Mouse (Mus musculus) T-cell, adult 2 months (primary cell): ENCODE results near the gene Ndufs8.
"Not testable (repeated sequence)": the region's sequence is repeated elsewhere in the genome, so short reads cannot be mapped to it uniquely, and the experiment has no call there.

Experiments
- DNase-seq: peaks from one replicate; pipeline ENCODE4 v3.0.0; 2022; ENCODE audit warnings: low spot score

The Ndufs8 gene

DNA sequence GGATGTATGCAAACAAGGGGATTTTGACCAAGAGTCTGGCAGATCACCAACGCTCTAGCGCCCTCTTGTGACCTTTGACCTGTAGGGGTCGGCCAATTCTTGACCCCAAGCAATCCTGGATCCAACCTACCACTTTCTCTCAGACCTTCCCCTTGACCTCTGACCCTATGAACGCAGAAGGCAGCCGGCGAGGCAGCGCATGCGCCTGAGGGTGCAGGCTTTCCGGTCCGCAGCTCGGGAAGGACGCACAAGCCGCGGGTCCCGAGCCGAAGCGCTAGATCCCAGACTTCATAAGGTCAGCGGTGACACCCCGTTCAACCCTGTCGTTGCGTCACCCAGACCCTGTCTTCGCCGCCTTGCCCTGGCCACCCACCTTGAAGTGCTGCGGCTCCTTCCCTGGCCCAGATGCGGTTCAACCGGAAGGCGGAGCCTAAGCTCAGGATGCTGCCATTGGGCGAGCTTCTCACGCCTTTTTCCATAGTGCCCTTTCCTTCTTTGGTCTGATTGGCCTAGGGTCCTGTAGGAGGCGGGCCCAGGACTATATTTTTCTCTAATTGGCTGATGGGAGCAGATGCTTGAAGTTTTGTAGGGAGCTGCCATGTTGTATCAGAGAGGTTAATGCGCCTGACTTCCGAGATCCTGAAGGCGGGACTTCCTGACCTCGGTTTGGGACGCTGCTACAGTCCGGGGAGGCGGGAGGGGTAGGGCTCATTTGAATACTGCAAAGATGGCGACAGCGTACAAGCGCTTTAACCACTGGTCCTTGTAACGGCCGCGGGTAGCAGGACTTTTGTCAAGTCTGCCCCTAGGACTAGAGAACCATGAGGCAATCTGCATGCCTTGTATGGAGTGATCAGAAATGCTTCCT, at the start of gene Ndufs8:
Ndufs8 (minus strand) TSS at position 438 of the 868 bp plus-strand sequence.
- peak; percentile 95 for DNase-seq

DNA sequence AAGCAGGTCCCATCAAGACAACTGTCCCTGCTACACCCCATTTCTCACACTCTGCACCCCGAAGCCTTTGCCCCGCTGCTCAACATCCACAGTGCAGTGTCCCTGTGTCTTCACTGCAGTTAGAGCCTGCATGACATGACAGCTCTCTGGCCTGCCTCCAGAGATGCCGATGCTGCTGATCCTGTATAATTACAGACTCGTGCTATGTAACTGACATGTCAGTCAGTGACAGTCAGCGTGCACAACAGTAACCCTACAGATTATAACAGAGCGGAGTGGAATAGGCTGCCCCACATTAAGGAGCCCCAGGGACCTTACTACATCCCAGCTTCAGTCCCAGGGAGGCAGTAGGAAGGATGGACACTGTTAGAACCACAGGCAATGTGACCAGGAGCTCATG, 49.2 kb upstream of the Ndufs8 start:
- not testable (repeated sequence) for DNase-seq

DNA sequence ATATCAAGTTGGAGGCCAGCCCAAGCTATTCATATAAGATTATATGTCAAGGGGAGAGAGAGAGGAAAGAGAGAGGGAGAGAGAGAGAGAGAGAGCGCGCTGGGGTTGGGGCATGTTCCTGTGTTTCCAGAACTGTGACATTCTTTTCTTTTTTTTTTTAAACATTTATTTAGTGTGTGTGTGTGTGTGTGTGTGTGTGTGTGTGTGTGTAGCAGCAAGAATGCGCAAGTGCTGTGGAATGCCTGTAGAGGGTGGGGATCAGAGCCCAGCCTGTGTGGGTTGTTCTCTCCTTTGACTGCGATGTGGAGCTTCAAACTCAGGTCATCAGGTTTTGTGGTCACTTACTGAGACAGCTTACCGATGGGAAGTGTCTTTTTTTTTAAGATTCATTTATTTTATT, 47.6 kb upstream of the Ndufs8 start:
- DNase-seq: no peak

DNA sequence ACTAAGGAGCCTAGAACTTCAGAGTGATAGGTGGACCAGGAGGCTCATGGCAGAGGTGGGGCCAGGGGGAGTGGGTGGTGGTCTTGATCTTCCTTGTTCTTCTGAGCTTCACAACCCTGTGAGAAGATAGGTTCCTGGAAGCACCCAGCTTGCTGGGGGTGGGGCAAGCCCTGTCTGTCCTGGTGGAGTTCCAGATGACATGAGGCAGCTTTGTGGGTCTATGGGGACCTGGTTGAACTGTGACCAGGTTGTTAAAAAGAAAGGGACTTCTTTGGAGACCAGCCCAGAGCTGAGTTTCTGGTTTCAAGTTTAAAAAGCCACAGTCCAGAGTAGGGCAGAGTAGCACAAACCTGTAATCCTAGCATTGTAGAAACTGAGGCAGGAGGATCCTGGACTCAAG, 46.5 kb upstream of the Ndufs8 start:
- DNase-seq: no peak

DNA sequence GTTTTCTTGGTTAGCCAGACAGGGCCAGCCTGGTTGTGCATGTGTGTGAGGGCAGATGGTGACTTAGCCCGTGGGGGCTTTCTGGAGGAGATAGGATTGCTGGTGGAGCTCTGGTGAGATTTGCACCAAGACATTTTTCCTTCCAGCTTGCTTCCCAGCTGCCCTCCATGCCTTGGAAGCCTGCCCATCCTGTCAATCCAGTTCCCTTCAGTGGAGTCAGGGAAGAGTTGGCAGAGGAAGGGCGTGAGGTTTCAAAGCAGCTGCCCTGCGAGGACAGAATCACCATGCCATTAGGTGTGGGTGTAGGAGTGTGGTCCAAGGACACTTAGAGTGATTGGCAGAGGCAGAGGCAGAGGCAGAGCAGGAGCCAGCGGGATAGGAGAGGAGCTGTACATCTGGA, 45.9 kb upstream of the Ndufs8 start, which contains the start of gene Aldh3b3:
Aldh3b3 (plus strand) TSS at position 176 of the 400 bp plus-strand sequence.
- DNase-seq: no peak

DNA sequence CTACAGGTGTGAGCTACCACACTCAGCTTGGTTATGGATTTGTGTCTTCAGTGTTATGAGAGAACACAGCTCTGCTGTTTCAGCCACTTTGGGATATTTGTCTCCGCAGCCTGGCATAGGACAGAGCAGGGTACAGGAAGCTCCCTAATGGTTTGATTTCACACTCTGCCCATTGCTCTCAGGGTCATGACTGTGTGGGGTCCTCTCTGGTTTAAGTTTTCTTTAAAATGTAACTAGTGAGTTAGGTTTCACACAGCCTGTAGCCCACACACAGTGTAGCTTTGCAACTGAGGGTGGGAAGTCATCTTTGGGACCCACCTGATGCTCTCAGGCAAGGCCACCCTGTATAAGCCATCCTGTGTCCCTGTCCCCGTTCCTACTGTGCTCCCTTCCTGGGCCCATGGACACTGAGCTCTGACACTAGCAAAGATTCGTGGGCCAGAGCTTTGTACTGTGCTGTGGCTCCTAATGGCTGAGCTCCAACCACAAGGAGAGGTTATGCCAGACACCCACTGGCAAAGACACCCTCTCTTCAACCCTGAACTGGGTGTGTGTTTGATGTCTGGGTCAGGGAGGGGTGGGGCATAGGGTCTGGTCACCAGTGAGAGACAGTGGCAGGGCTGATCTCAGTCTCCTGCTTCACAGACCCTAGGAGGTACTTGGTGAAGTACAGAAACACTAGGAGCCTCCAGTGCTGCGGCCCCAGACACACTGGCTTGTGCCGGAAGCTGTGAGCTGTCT, 44.9 kb upstream of the Ndufs8 start:
- not testable (repeated sequence) for DNase-seq

DNA sequence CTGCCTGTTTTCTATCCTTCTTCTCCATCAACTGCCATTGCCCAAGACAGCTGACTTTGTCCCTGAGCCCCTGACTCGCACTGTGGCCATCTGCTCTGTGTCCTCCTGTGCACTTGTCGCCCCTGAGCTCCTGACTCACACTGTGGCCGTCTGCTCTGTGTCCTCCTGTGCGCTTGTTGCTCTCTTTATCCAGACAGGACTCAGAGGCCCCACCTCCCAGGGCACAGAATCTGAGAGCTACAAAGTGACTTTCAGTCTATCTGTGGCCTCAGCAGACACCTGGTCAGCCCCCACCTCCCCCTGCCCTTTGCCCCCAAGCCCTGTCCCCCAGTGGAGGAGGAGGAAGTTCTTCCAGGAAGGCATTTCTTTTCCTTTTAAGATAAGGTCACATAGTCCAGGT, 43.2 kb upstream of the Ndufs8 start:
- DNase-seq: no peak

DNA sequence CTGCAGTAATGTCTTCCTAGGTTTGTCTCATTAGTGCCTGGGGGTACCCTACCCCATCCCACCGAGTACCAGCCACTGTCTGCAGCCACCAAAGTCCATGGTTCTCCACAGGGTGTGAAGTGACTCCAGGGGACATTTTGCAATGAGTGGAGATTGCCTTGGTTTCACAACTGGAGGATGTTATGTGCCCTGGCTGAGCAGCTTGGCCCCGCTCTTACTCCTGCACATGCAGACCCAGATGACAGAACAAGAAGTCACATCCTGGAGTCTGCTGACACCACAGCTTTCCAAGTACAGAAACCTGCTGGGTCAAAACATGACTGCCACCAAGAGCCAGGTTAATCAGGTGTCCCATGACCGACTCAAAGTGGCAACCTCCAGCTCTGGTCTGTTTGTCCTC, 42.5 kb upstream of the Ndufs8 start:
- no peak for DNase-seq

DNA sequence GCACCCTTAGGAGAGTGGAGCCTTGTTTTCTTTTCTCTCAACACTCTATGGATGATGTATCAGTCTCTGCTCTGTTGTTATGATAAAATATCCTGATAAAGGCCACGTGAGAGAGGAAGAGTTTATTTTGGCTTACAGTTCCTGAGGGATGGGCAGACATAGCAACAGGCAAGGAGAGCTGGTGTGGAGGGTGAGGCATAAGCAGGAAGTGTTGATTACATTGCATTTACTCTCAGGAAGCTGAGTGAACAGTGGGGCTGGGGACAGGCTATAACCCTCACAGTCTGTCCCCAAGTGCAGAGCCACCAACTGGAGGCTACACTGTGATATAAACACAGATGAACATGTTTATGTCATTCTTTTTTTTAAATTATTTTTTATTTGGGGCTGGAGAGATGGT, 39.5 kb upstream of the Ndufs8 start:
- DNase-seq: no peak

DNA sequence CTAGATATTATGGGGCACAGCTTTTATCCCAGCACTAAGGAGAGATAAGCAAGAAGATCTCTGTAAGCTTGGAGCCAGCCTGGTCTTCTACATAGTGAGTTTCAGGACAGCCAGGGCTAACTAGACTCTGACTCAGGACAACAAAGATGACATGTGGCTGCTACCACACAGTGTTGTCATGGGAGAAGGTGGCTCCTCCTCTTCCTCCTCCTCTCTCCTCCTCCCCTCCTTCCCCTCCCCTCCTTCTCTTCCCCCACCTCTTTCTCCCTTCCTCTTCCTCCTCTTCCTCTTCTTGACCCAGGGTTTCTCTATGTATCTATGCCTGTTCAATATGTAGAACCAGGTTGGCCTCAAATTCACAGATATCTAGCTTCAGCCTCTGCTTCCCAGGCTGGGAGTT, 38.9 kb upstream of the Ndufs8 start:
- no peak for DNase-seq

DNA sequence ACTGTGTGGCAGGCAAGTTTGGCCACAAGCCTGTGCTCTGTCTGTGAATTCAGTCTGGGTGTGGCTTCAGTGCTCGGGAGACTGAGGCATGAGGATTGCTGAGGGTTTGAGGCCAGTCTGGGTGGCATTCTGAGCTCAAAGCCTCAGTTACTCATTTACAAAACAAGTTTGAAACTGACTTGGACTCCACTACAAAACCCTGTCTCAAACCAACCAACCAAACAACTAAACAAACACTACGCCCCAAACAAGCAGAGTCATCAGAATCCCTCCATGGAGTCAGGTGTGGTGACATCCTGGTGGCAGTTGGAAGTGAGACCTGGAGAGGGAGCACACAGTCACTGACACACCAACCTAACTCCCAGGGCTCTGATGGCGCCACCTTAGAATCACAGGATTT, 37.8 kb upstream of the Ndufs8 start:
- DNase-seq: no peak

DNA sequence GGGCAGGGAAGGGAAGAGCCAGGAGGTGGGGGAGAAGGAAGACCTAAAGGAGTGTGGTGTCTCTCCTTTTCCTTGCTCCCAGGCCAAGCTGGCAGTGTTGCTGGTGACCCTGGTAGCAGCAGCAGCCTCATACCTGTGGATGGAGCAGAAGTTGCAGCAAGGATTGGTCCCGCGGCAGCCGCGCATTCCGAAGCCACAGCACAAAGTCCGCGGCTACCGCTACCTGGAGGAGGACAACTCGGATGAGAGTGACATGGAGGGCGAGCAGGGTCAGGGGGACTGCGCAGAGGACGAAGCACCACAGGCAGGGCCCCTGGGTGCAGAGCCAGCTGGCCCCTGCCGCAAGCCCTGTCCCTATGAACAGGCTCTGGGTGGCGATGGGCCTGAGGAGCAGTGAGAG, 36.0 kb upstream of the Ndufs8 start:
- DNase-seq: no peak

DNA sequence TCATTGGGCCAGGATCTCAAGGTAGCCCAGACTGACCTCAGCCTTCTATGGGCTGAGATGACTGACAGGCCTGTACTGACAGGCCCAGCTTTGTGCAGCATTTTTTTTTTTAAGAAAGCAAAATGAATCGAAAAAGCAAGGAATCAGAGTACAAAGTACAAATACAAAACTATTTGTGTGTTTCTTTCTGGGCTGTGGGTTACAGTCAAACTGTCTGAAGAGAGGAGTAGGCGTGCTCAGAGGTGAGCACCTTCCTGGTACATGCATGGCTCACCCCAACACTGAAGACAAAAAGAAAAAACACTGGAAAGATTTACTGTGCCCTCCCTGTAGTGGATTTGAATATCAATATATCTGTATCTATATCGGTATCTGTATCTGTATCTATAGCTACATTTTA, 35.2 kb upstream of the Ndufs8 start:
- no peak for DNase-seq

DNA sequence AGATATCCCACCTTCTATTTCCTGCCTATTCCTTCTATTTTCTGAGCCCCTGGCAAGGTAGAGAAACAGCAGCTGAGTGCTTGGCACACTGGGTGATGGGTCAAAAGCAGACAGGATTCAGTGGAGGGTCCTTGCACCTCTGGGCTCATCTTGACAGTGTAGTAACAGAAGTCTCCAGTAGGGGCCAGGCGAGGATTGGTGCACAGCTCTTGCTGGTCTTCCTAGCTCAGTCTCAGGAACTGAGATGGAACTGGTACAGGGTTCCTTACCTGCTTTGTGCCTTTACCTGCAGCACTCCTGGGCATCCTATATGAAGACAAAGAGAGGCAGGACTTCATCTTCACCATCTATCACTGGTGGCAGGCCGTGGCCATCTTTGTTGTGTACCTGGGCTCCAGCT, 34.1 kb upstream of the Ndufs8 start:
- DNase-seq: peak; percentile 59

DNA sequence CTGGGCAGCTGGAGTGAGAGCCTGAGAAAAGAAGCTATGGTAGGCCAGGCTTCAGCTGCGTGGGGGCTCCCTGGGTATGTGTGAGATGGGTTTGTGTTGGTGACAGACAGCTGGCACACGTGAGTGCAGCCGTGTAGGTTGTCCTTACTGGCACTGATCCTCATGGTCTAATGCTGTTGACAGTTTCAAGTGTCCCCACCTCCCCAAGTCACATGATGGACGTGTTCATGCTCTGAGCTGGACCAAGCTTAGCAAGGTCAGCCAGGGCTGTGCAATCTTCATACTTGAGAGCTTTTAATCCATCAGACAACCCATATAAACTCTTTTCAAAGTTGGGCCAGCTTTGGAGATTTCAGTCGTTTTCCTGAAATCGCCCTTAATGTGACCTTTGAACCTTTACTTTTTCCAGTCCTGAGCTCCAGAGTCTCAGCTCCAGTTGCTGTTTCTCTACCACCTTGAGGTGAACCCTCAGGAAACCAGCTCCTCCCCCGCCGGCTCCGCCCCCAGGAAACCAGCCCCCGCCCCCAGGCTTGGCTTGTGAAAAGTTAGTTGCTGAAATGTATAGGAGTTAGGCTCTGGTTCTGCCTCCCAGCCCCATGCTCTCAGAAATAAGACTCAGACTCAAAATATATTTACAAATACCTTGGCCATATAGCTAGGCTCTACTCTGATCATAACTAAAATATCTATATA, 33.4 kb upstream of the Ndufs8 start:
- DNase-seq: peak; percentile 50

DNA sequence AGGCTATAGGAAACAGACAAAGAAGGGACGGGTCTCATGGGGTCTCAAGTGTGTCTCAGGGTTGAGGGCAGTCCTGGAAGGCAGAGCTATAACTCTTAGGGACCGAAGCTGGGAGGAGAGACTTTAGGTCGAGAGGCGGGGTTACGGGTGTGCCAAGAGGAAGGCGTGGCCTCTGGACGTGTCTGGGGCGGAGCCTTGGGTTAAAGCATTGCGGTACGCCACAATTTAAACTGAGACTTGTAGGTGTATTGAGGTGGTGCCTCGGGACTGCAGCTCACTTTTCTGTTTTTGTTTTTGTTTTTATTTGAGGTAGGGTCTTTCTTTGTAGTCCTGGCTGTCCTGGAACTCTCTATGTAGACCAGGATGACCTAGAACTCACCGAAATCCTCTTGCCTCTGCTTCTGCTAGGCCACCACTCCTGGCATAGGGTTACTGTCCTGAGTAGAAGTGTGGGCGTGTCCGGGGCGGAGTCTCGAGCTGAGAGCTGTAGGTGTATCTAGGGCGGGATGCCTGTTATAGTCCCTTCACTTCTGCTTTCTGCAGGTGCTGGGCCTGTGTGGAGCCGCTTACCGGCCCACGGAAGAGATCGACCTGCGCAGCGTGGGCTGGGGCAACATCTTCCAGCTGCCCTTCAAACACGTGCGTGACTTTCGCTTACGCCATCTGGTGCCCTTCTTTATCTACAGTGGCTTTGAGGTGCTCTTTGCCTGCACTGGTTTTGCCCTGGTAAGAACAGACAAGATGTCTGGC, 30.6 kb upstream of the Ndufs8 start:
- peak; percentile 45 for DNase-seq

DNA sequence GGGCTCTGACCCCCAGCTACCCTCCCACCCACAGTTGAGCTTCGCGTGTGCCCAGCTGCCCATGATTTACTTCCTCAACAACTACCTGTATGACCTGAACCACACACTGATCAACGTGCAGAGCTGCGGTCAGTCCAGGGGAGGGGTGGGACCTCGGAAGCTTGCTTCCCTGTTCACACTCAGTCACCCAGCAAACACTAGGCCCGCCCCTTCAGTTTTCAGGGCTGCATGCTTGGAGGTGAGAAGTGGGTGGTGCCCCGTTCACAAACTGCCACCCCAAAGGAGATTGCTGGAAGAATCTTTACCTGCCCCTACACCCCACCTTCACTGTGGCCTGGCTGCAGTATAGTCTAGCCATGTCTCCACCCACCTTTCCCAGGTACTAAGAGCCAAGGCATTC, 29.7 kb upstream of the Ndufs8 start:
- DNase-seq: no peak

DNA sequence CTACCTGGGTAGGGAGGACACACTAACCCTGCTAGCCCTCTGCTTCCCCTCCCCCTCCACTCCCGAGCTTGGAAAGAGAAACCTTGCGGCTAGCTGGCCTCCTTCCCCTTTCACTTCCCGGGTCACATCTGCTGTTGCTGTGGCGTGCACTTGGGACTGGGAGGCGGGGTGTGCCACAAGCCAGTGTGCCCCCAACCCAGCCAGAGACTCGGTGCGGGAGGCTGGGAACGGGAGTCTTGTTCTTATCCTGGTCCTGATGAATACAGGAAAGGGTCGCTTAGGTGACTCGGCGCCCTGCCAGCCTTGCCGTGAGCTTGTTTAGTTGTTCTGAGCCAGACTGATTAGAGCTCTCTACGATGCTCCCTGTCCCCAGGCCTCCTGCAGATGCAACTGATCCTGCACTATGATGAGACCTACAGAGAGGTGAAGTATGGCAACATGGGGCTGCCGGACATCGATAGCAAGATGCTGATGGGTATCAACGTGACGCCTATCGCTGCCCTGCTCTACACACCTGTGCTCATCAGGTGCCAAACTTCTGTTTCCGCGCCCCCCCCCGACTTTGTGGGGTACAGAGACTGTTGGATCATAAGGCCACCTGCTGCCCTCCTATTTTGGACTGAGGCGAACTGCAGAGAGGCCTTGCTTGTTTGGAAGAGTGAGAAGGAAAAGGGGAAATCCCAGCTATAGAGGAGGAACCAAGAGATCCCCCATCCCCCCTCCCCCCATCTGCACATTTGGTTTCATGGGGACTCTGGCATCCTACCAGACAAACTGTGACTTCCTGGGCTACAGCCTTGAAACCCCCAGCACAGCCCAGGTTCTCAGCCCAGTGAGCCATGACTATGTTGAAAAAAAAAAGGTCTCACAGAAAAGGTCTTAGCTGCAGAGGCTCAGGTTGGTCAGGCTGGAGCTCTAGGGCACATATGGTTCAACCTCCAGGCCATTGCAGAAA, 23.6 kb upstream of the Ndufs8 start:
- peak; percentile 45 for DNase-seq

DNA sequence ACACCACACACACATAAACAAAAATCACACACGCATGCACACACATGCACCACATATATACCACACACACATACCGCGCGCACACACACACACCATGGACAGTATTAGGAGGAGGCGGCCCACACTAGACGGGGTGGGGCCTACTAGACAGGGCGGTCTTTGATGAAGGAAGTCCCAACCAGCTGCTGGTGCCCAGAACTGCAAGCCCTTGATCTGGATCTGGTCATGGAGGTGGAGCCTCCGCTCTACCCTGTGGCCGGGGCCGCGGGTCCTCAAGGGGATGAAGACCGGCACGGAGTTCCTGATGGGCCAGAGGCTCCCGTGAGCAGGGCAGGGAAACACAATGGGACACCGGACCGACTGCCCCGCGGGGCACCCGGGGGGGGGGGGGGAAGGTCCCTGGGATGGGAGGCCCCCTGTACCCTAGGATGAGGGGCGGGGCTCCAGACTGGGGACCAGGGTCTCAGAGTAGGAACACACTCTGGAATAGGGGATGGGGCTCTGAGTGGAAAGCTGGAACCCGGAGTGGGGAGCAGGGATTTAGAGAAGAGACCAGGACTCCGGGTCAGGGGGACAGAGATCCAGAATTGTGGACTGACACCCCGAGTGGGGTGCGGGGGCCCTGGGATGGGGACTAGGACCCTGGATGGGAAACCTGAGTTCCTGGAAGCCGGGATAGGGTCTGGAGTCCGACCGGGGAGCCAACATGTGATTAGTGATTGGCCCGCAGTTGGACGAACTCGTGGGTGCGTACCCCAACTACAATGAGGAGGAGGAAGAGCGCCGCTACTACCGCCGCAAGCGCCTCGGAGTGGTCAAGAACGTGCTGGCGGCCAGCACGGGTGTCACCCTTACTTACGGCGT, 22.7 kb upstream of the Ndufs8 start, which contains the start of gene Unc93b1:
Unc93b1 (plus strand) TSS at position 155 of the 864 bp plus-strand sequence.
- peak; percentile 58 for DNase-seq

DNA sequence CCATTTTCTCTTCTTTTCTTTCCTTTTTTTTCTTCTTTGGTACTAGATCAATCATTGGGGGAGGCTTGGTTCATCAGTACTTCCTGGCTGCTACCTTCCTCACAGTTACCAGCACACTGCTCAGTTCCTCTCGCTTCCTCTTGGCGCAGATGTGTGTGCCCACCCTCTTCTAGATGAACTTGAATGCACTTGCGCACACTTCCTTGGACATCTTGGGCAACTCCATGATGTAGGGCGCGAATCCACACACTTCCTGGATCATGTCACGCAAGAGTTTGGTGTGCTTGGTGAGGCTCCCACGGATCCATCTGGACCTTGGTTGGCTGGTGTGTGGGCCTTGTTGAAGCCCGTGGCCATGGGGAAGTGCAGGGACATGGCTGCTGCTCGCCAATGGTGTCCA, 19.1 kb upstream of the Ndufs8 start:
- DNase-seq: no peak
